Mouse (Mus musculus): ENCODE measurements at regions not wholly inside any gene's neighbourhood (a gene's known extent, or its start where the extent isn't known, plus 50 kb on each side); places are given as distances from the start of the nearest gene placed in this dataset.
A peak's percentile ranks its signal among the peaks of the same experiment; 100 is the strongest.

DNA sequence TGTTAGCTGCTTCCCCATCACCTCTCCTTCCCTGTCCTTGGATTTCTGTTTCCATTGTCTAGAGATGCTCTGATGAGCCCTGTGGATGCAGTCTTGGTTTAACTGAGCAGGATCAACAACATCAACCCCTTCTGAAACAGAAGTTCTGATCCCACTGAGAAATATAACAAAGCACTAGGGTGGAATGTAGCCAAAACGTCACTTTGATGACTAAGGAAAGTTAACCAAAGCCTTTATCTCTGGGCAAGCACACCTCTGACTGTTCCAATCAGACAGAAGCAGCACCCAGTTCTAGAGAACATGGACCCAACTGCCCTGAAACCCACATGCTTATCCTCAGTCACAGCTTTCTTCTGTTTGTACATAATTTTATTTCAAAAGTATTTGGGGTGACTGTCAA is 193.2 kb downstream of the Tm2d1 start:
- Histone ChIP-seq H3K4me2 (no peak overlapping the region), H3K9ac (no peak overlapping the region), H3K4me3 (no peak overlapping the region), H3K27me3 (no peaks in the 10 kb centered on the region), H3K36me3 (no peaks in the 10 kb centered on the region), H3K4me1 (no peaks in the 10 kb centered on the region), H3K9me3 (no peaks in the 10 kb centered on the region), H3K27ac (peak overlapping the region; percentile 30; the same call in 1 of the 2 replicates)
- 50% methylated on average over 1 of the region's 1 CpGs for WGBS
- ATAC-seq (ENCODE audit: borderline replicate concordance, extremely low read depth, low FRiP score, low TSS enrichment): no peak; the same call in 1 of the 2 replicates

DNA sequence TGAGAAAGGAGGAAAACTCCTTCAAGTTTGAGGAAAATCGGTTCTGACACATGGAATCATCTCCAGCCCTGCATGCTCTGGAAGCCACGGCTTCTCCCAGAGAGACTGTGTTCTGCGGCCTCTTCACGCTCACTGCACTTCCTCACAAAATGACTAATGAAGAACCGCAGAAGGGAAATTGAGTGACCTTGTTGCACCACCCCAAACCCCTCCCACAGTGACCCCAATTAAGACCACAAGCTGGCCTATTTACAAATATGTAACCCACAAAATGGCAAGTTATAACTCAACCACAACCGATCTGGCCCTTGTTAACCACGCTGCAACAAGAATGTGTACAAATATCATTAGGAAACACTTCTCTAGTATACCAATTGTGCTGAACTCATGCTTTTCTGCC is 194.2 kb downstream of the Tm2d1 start:
- 87% methylated on average over 7 of the region's 7 CpGs for WGBS
- ATAC-seq (ENCODE audit: borderline replicate concordance, extremely low read depth, low FRiP score, low TSS enrichment): no peak
- Histone ChIP-seq H3K4me3 (no peak overlapping the region), H3K36me3 (no peaks in the 10 kb centered on the region), H3K4me1 (no peaks in the 10 kb centered on the region), H3K27ac (no peak overlapping the region), H3K4me2 (no peak overlapping the region), H3K9me3 (no peaks in the 10 kb centered on the region), H3K27me3 (no peaks in the 10 kb centered on the region), H3K9ac (no peak overlapping the region)

DNA sequence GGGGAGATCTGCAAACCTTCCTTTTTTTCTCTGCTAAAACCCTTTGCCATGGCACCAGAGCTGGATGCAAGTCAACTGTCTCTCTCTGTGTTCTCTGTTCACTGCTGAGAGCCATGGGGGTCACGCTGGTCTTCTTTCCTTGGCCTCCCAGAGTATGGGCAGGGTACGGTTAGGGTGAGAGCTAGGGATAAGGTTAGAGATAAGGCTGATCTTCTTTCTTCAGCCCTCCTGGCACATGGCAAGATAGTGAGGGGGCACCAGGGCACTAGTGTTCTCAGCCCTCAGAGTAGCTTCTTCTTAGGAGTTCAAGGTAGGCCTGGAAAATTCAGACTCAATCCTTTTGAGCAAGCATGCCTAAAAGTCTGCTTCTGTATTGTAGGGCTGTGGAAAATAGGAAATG is 196.1 kb downstream of the Tm2d1 start:
- H3K4me3 ChIP-seq: no peak overlapping the region
- 86% methylated on average over 2 of the region's 2 CpGs for WGBS
- no peak overlapping the region for H3K27ac ChIP-seq
- H3K36me3 ChIP-seq: no peaks in the 10 kb centered on the region
- H3K27me3 ChIP-seq: no peaks in the 10 kb centered on the region
- peaks cover 2% of the 10 kb centered on the region; the same call in 1 of the 2 replicates for H3K4me1 ChIP-seq
- H3K4me2 ChIP-seq: no peak overlapping the region
- no peaks in the 10 kb centered on the region for H3K9me3 ChIP-seq
- H3K9ac ChIP-seq: no peak overlapping the region
- ATAC-seq (ENCODE audit: borderline replicate concordance, extremely low read depth, low FRiP score, low TSS enrichment): no peak

DNA sequence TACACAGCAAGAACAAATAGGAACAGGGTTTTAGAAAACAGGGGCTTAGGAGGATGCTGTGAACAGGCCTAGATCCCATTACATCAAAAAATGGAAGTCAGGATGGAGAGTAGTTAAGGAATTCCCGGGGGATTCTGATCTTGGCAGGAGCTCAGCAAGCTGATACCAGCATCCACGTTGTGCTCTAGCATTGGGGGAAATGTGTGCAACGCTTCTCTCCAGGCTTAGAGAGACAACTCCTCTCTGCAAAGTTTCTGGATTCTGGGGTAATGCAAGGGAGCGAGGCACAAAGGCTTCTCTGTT is 201.1 kb downstream of the Tm2d1 start:
- ATAC-seq (ENCODE audit: borderline replicate concordance, extremely low read depth, low FRiP score, low TSS enrichment): no peak
- Histone ChIP-seq H3K4me1 (peaks cover 14% of the 10 kb centered on the region; the same call in 1 of the 2 replicates), H3K9me3 (no peaks in the 10 kb centered on the region), H3K9ac (no peak overlapping the region), H3K36me3 (no peaks in the 10 kb centered on the region), H3K4me2 (no peak overlapping the region), H3K4me3 (no peak overlapping the region), H3K27ac (0 out of 2 replicates have a peak overlapping the region, but pooled peaks have one; percentile 10), H3K27me3 (no peaks in the 10 kb centered on the region)
- WGBS: 34% methylated on average over 4 of the region's 4 CpGs

DNA sequence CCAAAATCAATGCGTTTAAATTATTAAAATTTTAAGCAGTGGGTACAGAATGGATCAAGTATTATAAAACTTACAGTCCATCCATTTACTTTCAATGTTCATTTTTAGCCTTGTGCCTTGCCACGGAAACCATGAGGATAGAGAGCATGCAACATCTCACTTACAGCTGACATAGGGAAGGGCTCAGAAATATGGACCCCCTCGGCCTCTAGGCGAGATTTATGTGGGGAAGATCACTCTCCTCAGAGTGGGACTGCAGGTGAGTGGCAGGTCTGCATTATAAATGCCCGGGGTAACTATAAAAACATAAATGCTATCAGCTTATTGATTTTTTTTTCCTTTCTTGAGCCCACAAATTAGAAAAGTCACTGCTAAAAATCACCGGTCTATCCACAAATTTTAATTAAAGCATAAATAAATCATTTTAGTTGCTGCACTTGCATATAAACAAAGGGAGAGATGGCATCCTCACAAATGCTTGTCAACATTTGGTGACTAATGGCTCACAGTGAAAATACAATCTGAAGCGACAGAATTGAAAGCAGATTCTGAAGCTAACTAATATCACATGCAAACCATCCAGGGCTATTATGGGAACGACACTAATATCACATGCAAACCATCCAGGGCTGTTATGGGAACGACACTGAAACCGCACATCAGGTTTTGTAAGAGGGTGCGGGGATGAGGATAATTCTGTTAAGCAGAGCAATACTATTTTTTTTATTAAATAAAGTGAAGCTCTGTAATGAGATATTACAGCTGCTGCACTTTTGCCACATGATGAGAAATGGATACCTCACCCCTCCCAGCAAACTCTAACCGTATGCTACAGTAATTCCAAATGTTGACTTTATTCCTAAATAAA is 201.7 kb downstream of the Tm2d1 start:
- Histone ChIP-seq H3K36me3 (no peaks in the 10 kb centered on the region), H3K4me1 (peaks cover 14% of the 10 kb centered on the region; the same call in 1 of the 2 replicates), H3K9me3 (no peaks in the 10 kb centered on the region), H3K9ac (no peak overlapping the region), H3K27ac (no peak overlapping the region), H3K4me2 (no peak overlapping the region), H3K4me3 (no peak overlapping the region), H3K27me3 (no peaks in the 10 kb centered on the region)
- WGBS: 64% methylated on average over 12 of the region's 12 CpGs
- no peak for ATAC-seq (ENCODE audit: borderline replicate concordance, extremely low read depth, low FRiP score, low TSS enrichment)

DNA sequence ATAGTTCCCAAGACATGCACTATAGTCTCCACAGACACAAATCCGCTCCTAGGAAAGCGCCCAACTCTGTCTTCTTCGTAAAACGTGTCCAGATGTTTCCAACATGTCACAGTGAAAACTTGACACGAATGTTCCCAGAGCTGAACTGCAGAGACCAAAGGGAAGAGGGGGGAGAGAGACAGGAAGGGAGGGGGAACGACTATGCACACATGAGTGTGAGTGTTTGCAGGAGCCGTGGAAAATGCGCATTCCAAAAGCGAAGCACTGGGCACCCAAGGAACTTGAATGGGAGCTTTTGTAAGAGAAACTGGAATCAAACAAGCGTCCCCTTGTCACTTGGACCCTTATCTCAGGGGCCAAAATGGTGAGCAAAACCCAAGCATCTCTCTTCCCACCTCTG is 202.8 kb downstream of the Tm2d1 start:
- Histone ChIP-seq H3K27ac (peak overlapping the region; percentile 17; the same call in 1 of the 2 replicates), H3K4me3 (no peak overlapping the region), H3K9ac (no peak overlapping the region), H3K9me3 (no peaks in the 10 kb centered on the region), H3K4me2 (peak overlapping the region; percentile 35; the same call in 1 of the 2 replicates), H3K36me3 (no peaks in the 10 kb centered on the region), H3K27me3 (no peaks in the 10 kb centered on the region), H3K4me1 (peaks cover 14% of the 10 kb centered on the region; the same call in 1 of the 2 replicates)
- peak; percentile 79; the same call in 1 of the 2 replicates for ATAC-seq (ENCODE audit: borderline replicate concordance, extremely low read depth, low FRiP score, low TSS enrichment)
- WGBS: 9% methylated on average over 10 of the region's 10 CpGs

All from lung, embryonic 15.5 days (tissue).